Mouse (Mus musculus) heart, postnatal 0 days (tissue): ENCODE results near the gene Erc1. TPM values are rescaled to one million over a fixed set of nuclear protein-coding genes. Genes with fewer than 3 reads are reported as not detected.
"Not testable (repeated sequence)": the region's sequence is repeated elsewhere in the genome, so short reads cannot be mapped to it uniquely, and the experiment has no call there.

Source experiments
- ATAC-seq: fragments of 200-750 bp; cut with Nextera tagmentation; 2 replicates; pipeline ENCODE4 v1.8.0; 2017; ENCODE audit warnings: low read depth, moderate number of reproducible peaks, moderate library complexity; ENCODE audit not compliant: insufficient read depth
- DNase-seq: peaks from one replicate; pipeline ENCODE4 v3.0.0-alpha.2; 2016; ENCODE audit warnings: low spot score
- H3K27ac ChIP-seq: fragments of 300-500 bp; sonication (generic); 2 replicates; pipeline ENCODE4 v1.5.1; 2014; ENCODE audit warnings: low read depth, mild to moderate bottlenecking
- H3K27me3 ChIP-seq: fragments of 300-500 bp; sonication (generic); 2 replicates; pipeline ENCODE4 v1.6.1; 2014; ENCODE audit warnings: low read length, mixed read lengths; ENCODE audit not compliant: control insufficient read depth, insufficient read depth
- H3K36me3 ChIP-seq: fragments of 300-500 bp; sonication (generic); replicated peaks from 2 replicates; pipeline ENCODE4 v1.6.1; 2014; ENCODE audit warnings: low read length, mixed read lengths; ENCODE audit not compliant: control insufficient read depth, insufficient read depth
- H3K4me1 ChIP-seq: fragments of 300-500 bp; sonication (generic); 2 replicates; pipeline ENCODE4 v1.6.1; 2014; ENCODE audit warnings: antibody characterized with exemption; ENCODE audit not compliant: control insufficient read depth, insufficient read depth
- H3K4me2 ChIP-seq: fragments of 300-500 bp; sonication (generic); 2 replicates; pipeline ENCODE4 v1.6.1; 2014; ENCODE audit warnings: low read depth, mild to moderate bottlenecking, low read length, moderate library complexity
- H3K4me3 ChIP-seq: fragments of 300-500 bp; sonication (generic); 2 replicates; pipeline ENCODE4 v1.5.1; 2014; ENCODE audit warnings: low read depth, low read length
- H3K9ac ChIP-seq: fragments of 300-500 bp; sonication (generic); replicated peaks from 2 replicates; pipeline ENCODE4 v1.6.1; 2014; ENCODE audit warnings: low read depth, low read length, mixed read lengths
- H3K9me3 ChIP-seq: fragments of 300-500 bp; sonication (generic); replicated peaks from 2 replicates; pipeline ENCODE4 v1.6.1; 2016; ENCODE audit warnings: low read length; ENCODE audit not compliant: control insufficient read depth
- CTCF ChIP-seq: IDR thresholded peaks from 2 replicates; pipeline ENCODE4 v1.5.1; 2016; ENCODE audit warnings: antibody characterized with exemption, control low read depth, low read depth
- EP300 ChIP-seq: IDR thresholded peaks from 2 replicates; pipeline ENCODE4 v1.6.1; 2016; ENCODE audit warnings: antibody characterized with exemption, low read depth
- WGBS: fragments of 180-500 bp; shearing (Covaris S2); extraction: QIAGEN DNeasy Blood & Tissue Kit; methylation state at CpG from one replicate; pipeline ENCODE4 v1.1.7; 2014; 5-methylcytosine and 5-hydroxymethylcytosine counted together
- polyA plus RNA-seq: library from polyadenylated mRNA; unstranded; fragments of >200 nt; fragmentation: Nextera tagmentation; extraction: Ambion mirVana; gene quantifications from 2 replicates; pipeline ENCODE4 v1.2.1, GENCODE M21; 2015
- total RNA-seq: library from RNA; depleted of rRNA; stranded (reverse); fragments of >200 nt; gene quantifications from 2 replicates; pipeline ENCODE4 v1.2.3, GENCODE M21; 2014; ENCODE audit warnings: low replicate concordance

The Erc1 gene
- total and polyA plus RNA-seq, 2 experiments from 2014 or later, result 11.9 to 30.7 TPM

DNA sequence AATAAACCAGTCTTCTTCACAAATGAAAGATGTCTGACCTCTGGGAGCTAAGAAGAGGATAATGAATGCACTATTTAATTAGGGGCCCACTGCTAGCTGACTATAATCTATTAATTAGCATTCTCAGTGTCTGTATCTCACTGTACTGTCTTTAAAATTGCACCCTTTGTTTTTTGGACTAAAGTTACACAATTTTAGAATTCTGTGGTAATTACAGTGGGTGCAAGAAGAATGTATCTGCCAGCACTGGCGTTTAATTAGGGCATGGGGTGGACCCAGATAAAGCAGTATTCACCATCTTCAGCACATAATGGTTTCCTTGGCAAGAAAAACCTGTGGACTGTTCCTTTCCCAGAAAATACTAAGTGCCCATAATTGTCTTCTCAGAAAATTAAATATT is 25.8 kb downstream of the Erc1 start:
- 84% methylated on average over 1 of the region's 1 CpGs for WGBS
- Histone ChIP-seq H3K27ac (no peak overlapping the region), H3K4me3 (no peak overlapping the region), H3K9ac (no peak overlapping the region), H3K27me3 (no peaks in the 10 kb centered on the region), H3K4me1 (no peaks in the 10 kb centered on the region; the same call in 1 of the 2 replicates), H3K4me2 (no peak overlapping the region), H3K36me3 (peaks cover 16% of the 10 kb centered on the region), H3K9me3 (no peaks in the 10 kb centered on the region)
- TF ChIP-seq EP300, result no peak
- no peak for TF ChIP-seq CTCF
- ATAC-seq (no peak), DNase-seq (no peak)

GRCm38 (mm10) chr6:119821158-119821557 is 26.8 kb downstream of the Erc1 start:
- ATAC-seq (no peak), DNase-seq (no peak)
- Histone ChIP-seq H3K4me1 (no peaks in the 10 kb centered on the region), H3K9me3 (no peaks in the 10 kb centered on the region), H3K4me3 (no peak overlapping the region), H3K27ac (no peak overlapping the region), H3K9ac (no peak overlapping the region), H3K4me2 (no peak overlapping the region), H3K36me3 (peaks cover 16% of the 10 kb centered on the region), H3K27me3 (no peaks in the 10 kb centered on the region)
- WGBS, result 92% methylated on average over 1 of the region's 1 CpGs
- TF ChIP-seq CTCF (no peak), EP300 (no peak)

- Histone ChIP-seq H3K4me2 (no peak overlapping the region), H3K9me3 (no peaks in the 10 kb centered on the region), H3K27me3 (no peaks in the 10 kb centered on the region), H3K4me3 (no peak overlapping the region), H3K9ac (no peak overlapping the region), H3K36me3 (peaks cover 3% of the 10 kb centered on the region), H3K27ac (no peak overlapping the region), H3K4me1 (no peaks in the 10 kb centered on the region)
- WGBS, result 89% methylated on average over 4 of the region's 4 CpGs
- DNase-seq (no peak), ATAC-seq (no peak)
- TF ChIP-seq EP300, result no peak
- no peak for TF ChIP-seq CTCF
Measured at GRCm38 (mm10) chr6:119818541-119818940, 29.4 kb downstream of the Erc1 start.

GRCm38 (mm10) chr6:119815426-119815825 is 32.5 kb downstream of the Erc1 start:
- Histone ChIP-seq H3K27me3 (no peaks in the 10 kb centered on the region), H3K4me1 (no peaks in the 10 kb centered on the region), H3K36me3 (no peaks in the 10 kb centered on the region), H3K27ac (no peak overlapping the region), H3K4me3 (no peak overlapping the region), H3K9ac (no peak overlapping the region), H3K4me2 (no peak overlapping the region), H3K9me3 (no peaks in the 10 kb centered on the region)
- DNase-seq (no peak), ATAC-seq (no peak)
- no peak for TF ChIP-seq EP300
- no peak for TF ChIP-seq CTCF
- WGBS, result 89% methylated on average over 4 of the region's 4 CpGs

GRCm38 (mm10) chr6:119813055-119813454 is 34.9 kb downstream of the Erc1 start:
- ATAC-seq, H3K9me3 ChIP-seq, H3K36me3 ChIP-seq, DNase-seq, H3K4me2 ChIP-seq, H3K9ac ChIP-seq, H3K4me1 ChIP-seq, H3K27ac ChIP-seq, H3K4me3 ChIP-seq, H3K27me3 ChIP-seq: not testable (repeated sequence)

DNA sequence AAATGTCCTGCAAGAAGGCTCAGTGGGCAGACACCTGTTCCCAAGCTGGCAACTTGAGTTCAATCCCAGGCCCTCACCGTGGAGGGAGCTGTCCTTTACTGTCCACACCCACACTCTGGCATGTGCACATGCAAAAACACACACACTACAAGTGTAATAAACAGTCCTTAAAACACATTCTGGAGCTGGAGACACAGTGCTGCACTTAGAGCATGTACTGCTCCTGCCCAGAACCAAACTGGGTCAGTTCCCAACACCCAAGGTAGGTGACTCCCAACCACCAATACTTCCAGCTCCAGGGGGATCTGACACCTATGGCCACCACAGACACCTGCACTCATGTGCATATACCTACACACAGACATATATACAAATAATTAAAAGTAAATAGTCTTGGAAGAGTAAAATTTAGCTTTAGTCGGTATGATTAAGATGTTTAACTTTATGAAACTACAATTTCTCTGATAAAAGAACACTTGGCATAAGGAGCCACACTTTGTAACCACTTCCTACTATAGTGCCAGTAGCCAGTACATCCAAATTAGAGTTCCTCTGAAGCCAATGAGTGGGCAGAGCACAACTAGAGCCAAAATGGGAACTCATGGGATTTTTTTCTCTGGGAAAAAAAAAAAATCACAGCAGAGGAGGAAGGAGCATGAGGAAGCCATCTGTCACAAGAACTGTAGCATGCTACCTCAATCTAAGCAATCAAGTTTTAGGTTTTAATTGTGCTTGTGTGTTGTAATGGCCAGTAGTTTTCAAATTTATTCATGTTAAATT is 39.1 kb downstream of the Erc1 start:
- Histone ChIP-seq H3K27me3 (no peaks in the 10 kb centered on the region), H3K36me3 (no peaks in the 10 kb centered on the region), H3K27ac (no peak overlapping the region), H3K4me1 (no peaks in the 10 kb centered on the region), H3K4me2 (no peak overlapping the region), H3K9ac (no peak overlapping the region), H3K4me3 (no peak overlapping the region), H3K9me3 (no peaks in the 10 kb centered on the region)
- DNase-seq (no peak), ATAC-seq (no peak)
- WGBS, result 84% methylated on average over 2 of the region's 2 CpGs
- TF ChIP-seq CTCF, result no peak
